Mouse (Mus musculus) mouse trophoblast stem cell (cell line): ENCODE data around the gene Slfn5.
"Not testable (repeated sequence)": the region's sequence is repeated elsewhere in the genome, so short reads cannot be mapped to it uniquely, and the experiment has no call there.

Source experiments
- in situ Hi-C, 2 experiments: fragments of 300-500 bp; cut with MseI, MboI; formaldehyde crosslinking; loops; 2 replicates in 1 of 2; 3 replicates in 1 of 2; pipeline ENCODE4 v1.15.1; 2025

Gene Slfn5

DNA sequence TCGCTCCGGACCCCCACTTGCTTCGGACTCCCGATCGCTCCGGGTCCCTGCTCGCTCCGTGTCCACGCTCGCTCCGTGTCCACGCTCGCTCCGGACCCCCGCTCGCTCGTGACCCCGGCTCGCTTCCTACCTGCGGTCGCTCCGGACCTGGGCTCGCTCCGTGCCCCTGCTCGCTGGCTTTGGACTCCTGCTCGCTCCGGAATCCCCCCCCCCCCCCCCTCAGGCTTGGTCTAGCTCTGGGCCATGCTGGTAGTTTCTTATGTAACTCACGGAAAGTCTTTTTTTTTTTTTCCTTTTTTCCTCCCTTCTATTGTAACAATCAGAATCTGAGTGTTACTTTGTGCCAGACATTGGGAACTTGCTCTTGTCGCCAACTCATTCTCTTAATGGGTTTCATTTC, 18.0 kb upstream of the Slfn5 start:
- in situ Hi-C loops, result no loop called here

- in situ Hi-C loops, result no loop called here
These were observed 7.8 kb upstream of the Slfn5 start for GRCm38 (mm10) chr11:82943336-82943735.

- in situ Hi-C loops, result no loop called here
These were observed 5.5 kb upstream of the Slfn5 start for GRCm38 (mm10) chr11:82945636-82946035.

DNA sequence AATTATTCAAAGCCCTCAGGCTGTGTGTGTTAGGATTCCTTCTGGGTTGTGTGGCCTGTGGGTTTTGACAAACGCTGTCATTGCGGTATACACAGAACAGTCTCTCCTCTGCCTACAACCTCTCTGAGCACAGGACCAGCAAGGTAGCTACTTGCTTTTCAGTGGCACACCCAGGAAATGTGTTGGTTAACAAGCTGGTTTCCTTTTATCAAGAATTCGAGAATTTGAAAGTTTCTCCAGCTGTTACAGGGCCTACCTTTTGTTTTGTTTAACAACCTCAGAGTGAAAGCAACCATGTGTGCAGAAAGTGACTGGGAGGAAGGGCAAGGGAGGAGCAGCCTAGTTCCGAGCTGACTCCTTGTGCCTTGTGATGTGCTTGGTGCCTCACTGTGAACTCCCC, 3.7 kb upstream of the Slfn5 start:
- in situ Hi-C loops, result no loop called here

GRCm38 (mm10) chr11:82949036-82949435, 2.1 kb upstream of the Slfn5 start:
- in situ Hi-C loops, result no loop called here

GRCm38 (mm10) chr11:82951865-82952611, 889 bp downstream of the Slfn5 start:
- in situ Hi-C loops, result no loop called here

- in situ Hi-C loops, result no loop called here
These were observed 1.7 kb downstream of the Slfn5 start for GRCm38 (mm10) chr11:82952612-82953542.

DNA sequence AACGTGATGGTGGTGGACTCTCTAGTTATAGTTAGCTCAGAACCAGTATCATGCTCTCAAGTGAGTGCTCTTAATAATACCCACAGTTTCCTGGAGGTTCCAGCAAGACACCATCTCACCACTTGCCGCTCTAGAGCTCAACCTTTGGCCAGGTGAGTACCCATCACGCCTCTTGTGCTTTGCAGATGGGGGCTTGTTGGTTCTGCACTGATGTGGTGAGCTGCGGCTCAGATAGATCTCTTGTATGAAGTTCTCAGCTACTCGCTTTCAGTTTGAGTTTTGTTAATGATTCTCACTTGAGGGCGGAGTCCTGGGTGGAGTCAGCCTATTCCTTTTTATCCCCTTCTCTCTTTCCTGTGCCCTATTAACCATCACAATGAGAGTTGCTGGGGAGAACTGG, 3.5 kb downstream of the Slfn5 start:
- in situ Hi-C loops, result loop anchor here (5.0 kb wide), 2 partner anchors 32 to 37 kb away; no protein-coding TSS in a partner anchor

DNA sequence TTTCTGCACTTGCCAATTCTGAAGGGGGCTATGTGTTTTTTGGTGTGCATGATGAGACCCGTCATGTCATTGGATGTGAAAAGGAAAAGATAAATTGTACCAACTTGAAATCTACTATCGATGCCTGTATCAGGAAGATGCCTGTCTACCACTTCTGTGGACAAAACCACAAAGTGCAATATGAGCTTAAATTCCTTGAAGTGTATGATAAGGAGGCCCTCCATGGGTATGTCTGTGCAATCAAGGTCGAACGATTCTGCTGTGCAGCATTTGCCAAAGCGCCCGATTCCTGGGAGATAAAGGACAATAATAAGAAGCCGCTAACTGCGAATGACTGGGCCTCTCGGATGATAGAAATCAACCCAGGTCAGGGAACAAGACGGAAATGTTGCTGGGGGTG, 5.8 kb downstream of the Slfn5 start:
- in situ Hi-C loops, result loop anchor here (5.0 kb wide), 2 partner anchors 35 to 40 kb away; no protein-coding TSS in a partner anchor

GRCm38 (mm10) chr11:82959613-82960012, 8.5 kb downstream of the Slfn5 start:
- in situ Hi-C loops, result loop anchor here (5.0 kb wide), 2 partner anchors 37 to 42 kb away; no protein-coding TSS in a partner anchor

DNA sequence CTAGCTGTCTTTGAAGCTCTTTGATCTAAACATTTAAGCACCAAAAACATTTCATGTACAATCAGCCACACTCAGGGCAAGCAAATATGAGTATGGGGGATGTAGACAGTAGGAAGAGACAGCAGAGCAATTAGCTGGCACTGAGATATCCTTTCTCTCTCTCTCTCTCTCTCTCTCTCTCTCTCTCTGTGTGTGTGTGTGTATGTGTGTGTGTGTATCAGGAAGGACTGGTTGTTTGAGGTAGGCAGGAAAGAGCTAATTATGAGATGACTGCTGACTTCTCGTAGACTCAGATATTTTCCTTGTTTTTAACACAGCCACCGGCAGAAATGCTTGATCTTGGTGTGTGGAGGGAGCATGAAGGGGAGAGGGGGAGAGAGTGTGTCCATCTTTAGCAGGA, 10.6 kb downstream of the Slfn5 start:
- in situ Hi-C loops, result no loop called here

GRCm38 (mm10) chr11:82962215-82962614, 11.1 kb downstream of the Slfn5 start:
- in situ Hi-C loops, result no loop called here

DNA sequence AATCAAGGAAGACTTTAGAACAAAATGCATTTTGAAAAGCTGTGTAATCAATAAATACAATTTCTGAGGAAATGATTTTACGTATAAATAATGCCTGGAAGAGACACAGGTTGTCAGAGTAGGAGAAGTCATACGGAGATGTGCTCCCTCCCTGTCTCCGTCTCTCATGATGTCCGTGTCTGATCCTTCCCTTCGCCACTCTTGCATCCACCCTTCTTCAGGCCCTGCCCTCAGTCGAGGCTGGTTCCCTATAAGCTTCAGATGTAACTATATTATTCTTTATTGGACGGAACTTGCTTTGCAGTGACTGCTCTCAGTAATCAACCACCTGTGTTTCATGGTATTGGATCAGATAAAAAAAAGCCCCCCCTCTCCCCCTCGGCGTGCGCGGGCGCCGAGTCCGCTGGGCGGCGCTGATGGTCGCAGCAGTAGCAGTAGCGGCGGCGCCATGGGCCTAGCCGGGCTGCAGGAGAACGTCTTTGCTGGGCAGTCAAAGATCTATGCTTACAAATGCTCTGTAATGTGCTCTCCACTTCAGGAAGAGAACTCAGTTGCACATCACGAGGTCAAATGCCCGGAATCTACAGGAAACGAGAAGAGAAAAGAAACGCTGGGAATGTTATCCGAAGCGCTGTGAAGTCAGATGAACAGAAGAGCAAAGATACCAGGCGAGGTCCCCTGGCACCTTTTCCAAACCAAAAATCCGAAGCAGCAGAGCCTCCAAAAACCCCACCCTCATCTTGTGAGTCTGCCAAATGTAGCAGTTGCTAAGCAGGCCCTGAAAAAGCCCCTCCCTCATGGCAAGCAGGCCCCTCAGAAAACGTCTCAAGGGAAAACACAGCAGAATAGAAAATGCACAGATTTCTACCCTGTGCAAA, 19.8 kb downstream of the Slfn5 start:
- in situ Hi-C loops, result no loop called here

DNA sequence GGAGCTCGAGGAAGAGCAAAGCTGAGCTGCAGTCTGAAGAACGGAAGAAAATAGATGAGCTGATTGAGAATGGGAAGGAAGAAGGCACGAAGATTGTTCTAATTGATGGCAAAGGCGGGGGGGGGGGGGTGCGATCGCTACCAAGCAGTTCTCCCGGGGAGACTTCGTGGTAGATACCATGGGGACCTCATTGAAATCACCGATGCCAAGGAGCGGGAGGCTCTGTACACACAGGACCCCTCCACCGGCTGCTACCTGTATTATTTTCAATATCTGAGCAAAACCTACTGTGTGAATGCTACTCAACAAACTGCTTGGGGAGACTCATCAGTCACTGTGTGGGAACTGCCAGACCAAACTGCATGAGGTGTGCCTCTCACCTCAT, 20.4 kb downstream of the Slfn5 start:
- in situ Hi-C loops, result no loop called here

DNA sequence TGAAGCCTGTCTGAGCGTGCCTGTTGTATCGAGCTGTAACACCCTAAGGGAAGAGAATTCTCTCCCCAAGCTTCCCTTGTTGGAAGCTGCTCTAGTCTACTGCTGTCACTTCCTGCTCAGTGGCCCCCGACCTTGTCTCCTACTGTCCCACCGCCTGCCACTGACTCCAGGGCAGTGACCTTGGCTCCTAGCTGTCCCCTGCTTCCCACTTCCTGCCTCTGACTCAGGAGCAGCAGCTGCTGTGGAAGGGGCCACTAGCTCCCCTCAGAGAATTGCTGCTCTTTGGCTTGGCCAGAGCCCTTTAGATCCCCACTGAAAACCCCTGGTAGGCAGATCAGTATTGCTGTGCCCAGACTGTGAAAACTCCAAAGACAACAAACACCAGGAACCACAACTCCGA, 22.8 kb downstream of the Slfn5 start:
- in situ Hi-C loops, result no loop called here

DNA sequence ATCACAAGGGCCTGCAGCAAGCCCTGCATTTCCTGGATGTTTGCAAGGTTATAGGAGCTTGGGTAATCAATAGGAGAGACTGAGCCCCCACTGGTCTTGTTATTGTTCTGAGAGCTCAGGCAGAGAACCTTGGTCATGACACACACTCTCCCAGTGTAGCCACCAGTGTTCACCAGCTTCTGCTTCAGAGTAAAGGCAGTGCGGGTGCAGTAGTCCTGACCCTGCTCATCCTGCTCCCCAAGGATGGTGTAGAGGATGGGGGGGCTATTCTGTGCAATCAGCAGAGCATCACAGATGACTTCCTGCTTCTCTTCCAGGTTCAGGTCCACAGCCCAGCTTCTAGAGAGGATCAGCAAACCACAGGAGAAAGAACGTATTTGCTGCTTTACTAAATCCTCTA, 31.3 kb downstream of the Slfn5 start:
- in situ Hi-C loops, result not testable (repeated sequence)

DNA sequence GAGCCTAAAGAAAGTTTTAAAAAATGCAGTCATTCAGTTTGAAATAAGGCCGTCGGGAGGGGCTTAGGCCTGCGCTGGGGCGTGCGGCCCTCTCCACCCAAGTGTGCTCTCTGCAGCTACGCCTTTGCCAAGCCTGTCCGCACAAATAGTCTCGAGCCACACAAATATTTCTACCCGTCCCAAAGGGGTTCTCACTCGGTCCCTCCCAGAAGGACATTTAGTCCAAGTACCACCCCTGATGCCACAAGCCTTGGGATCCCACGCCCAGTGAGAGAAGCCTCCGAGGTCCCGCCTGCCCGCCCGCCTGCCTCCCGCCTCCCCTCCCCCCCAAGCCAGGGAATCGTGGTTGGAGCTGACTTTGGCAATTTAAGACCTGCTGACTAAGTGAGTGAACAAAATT, 32.0 kb downstream of the Slfn5 start:
- in situ Hi-C loops, result no loop called here

- in situ Hi-C loops, result no loop called here
These were observed 36.5 kb downstream of the Slfn5 start for GRCm38 (mm10) chr11:82987621-82988020.

DNA sequence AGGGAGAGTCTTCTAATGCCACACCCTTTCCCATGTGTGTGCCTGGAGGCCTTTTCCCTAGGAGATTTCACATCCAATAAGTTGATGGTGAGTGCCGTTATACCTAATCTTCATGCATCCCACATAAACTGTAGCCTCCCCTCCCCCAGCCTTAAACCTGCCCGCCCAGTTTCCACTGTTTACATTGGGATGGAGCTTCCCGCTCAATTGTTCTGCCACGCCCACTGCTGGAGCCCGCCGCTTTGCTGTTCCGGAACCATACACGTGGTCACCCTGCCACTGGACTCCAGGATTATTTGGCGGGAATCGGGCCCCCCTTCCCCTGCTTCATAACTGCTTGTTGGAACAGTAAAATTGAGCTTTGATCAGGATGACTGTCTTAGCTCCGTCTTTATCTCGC, 38.2 kb downstream of the Slfn5 start:
- in situ Hi-C loops, result no loop called here

DNA sequence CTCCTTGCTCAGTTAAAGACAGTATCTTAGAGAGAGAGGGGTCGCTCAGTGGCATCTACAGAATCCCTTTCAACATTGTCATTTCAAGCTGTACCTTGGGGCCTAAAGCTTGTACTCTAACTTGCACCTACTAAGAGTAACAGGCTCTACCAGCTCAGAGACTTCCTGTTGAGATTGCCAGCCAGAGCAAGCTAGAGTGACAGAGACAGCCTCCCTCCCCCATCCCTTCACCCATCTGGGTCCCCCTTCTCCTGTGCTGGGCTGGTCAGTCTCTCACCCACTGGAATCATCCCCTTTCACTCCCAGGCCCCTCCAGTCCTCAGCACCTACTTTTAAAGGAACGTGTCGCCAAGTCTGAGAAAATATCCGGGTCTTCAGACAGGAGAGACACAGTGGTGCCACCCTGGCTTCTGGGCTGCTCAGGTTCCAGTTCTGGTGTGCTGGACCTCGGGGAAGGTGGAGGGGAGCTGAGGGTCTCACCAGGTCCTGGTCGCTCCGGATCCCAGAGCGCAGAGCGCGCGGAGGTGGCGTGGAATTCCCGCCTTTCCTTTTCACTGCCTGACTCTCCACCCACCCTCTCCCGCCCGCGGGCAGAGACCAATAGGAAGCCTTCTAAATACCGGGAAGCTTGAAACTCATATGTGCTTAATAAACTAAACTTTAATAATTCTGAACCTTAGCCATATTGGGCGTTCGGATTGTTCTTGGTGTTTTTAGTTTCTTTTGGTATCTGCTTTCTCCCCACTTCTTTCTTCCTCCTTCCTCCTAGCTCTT, 39.6 kb downstream of the Slfn5 start:
- in situ Hi-C loops, result not testable (repeated sequence)
